Mouse (Mus musculus): ENCODE measurements around the gene Habp4.

Habp4 gene

DNA sequence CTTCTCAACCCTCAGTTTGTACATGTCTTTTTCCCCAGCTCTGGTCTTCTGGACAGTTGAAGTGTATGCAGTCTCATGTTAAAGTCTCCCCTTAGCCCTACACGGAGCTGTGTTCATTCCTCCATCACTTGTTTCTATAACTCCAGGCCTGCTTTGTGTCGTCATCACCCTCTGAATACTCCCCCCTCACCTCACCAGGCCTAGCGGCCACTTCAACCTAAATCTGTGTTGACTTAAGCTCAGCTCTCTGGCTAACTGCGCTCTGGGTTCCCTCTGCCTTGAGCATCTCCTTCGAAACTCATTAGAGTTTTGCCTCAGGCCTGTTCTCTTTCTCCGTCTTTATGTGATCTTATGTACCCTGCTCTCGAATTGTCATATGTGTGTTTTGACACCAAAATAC lies 16.4 kb downstream of the Habp4 start:
- no peak for DNase-seq (ENCODE audit: inconsistent age in 2 of 2, low spot score in 1 of 2)

DNA sequence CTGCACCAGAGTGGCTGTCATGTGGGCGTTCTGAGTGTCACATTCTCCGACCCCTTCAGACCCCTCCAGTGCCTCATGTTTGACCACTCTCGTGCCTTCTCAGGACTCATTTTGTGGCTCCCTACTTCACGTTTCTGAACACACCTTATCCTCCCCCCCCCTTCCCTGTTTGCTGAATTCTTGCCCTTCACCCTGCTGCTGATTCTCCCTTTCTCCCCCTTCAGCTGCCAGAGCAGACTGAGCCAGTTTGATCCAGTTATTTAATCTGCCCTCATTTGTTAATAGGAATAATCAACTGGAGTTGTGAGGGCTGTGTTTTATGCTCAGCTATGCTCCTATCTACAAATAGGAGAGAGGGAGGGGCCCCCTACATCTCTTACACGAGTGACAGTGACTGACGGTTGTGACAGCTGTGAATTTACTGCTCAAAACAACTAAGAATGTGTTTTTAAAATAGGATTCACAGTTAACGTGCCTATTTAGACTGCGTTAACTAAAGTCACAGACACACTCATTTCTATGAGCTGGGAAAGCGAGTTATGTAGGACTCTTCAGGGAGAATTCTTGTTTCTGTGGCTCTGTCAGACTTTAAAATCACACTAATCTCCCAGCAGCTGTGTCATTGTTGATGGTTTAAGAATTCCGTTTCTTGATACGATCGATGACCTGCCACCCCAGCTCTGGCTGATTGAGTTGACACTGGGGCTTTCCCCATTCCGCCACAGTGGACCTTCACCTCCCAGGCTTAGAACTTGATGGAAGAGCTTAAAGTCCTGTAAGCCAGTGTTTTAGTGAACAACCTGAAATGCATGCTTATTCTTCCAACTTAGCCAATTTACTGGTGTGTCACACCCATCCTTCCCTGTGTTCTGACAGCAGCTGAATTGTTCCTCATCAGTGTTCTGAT lies 17.4 kb downstream of the Habp4 start:
- no peak for DNase-seq (ENCODE audit: inconsistent age in 2 of 2, low spot score in 1 of 2)

DNA sequence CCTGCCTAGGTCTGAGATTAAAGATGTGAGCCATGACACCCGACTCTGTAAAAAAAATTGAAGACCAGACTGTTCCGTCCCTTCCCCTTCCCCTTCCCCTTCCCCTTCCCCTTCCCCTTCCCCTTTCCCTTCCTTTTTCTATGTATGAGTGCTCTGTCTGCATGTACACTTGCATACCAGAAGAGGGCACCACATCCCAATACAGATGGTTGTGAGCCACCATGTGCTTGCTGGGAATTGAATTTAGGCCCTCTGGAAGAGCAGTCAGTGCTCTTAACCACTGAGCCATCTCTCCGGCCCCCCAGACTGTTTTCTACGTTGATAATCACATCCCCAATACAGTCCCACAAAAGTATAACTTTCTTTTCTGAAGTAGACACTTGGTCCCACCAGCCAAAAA lies 18.7 kb downstream of the Habp4 start:
- no peak for DNase-seq (ENCODE audit: inconsistent age in 2 of 2, low spot score in 1 of 2)

DNA sequence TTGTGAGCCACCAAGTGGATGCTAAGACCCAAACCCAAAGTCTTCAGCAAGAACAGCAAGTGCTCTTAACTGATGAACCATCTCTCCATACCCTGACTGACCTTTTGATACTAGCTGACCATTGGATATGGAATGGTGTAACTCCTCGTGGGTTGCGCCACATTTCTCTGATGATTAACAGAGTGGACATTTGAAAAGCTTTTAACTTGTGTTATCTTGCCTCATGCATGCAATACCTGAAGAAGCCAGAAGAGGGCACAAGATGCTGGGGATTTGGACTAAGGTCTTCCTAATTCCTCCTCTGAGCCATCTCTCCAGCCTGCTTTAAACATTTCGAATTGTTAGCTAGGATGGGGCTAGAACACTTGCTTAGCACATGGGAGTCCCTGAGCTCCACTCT lies 19.3 kb downstream of the Habp4 start:
- DNase-seq (ENCODE audit: inconsistent age in 2 of 2, low spot score in 1 of 2) = peak; percentile 59 to 94

DNA sequence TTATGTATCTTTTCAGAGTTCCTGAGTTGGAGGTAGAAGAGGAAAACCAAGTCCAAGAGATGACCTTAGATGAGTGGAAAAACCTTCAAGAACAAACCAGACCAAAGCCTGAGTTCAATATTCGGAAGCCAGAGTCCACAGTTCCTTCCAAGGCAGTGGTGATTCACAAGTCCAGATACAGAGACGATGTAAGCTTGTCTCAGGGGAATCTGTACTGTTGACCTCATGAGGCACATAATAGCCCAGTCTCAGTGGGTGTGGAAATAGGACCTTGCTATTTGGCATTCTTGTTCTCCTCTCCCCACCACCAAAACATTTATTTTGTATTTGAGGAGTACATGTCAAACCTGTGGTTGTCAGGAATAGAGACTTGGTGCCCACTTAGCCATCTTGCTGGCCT lies 20.5 kb downstream of the Habp4 start:
- DNase-seq (ENCODE audit: inconsistent age in 2 of 2, low spot score in 1 of 2) = no peak

DNA sequence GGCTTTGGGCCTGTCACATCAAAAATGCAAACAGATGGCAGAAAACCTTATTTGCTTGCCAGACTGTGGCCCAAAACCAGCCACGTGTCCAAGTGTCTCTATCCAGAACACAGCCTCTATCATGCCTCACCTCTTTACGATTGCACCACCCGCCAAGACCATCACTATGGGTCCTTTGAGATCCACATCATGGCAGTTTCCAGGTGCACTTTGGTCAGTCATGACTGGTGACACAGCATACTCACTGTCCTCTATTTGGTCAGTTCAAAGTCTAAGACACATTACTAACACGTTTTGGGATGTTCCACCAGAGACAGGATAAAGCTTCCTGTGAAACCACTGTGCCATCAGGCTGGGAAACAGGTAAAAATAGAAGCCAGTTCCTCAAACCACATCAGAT lies 22.0 kb downstream of the Habp4 start:
- no peak for DNase-seq (ENCODE audit: inconsistent age in 2 of 2, low spot score in 1 of 2)

DNA sequence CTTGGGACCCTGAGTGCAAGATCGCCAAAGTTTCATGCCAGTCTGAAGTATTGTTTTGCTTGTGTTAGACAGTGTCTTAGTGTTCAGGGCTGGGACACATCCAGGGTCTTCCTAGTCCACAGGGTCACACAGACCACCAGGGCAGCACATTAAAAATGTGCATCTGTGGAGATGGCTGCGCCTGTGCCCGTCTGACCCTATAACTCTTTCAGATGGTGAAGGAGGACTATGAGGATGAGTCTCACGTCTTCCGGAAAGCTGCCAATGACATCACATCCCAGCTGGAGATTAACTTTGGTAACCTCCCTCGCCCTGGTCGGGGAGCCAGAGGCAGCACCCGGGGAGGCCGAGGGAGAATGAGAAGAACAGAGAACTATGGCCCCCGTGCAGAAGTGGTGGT lies 22.7 kb downstream of the Habp4 start:
- no peak for DNase-seq (ENCODE audit: inconsistent age in 2 of 2, low spot score in 1 of 2)

DNA sequence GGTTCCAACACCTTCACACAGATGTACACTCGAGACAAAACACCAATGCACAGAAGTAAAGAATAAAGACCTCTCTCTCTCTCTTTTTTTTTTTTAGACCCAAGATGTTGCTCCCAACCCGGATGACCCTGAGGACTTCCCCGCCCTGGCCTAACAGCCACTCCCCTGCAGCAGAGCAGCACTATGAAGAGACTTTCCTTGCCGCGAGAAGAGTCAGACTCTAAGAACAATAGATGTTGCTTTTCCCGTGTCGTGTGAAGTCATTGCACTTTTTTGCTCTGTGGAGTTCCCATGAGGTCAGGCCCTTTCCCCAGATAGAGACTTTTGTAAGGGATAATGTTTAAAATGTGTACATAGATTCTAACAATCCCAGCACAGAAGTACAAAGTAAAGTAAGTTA lies 23.6 kb downstream of the Habp4 start:
- no peak for DNase-seq (ENCODE audit: inconsistent age in 2 of 2, low spot score in 1 of 2)

DNA sequence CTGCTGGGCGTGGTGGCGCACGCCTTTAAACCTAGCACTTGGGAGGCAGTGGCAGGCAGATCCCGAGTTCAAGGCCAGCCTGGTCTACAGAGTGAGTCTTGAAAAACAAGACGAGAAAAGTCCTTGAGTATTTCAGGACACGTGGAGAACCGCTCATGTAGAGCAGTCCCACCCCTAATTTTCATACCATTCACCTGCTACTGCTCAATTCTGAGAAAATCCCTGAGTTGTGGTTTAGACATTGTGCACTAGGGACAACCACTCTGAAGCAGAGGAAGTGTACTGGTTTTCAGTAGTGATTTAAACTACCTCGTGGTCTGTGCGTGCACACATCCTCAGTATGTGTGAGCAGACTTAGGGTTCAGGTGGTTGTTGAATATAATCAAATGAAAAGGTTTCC lies 24.0 kb downstream of the Habp4 start:
- no peak for DNase-seq (ENCODE audit: inconsistent age in 2 of 2, low spot score in 1 of 2)

DNA sequence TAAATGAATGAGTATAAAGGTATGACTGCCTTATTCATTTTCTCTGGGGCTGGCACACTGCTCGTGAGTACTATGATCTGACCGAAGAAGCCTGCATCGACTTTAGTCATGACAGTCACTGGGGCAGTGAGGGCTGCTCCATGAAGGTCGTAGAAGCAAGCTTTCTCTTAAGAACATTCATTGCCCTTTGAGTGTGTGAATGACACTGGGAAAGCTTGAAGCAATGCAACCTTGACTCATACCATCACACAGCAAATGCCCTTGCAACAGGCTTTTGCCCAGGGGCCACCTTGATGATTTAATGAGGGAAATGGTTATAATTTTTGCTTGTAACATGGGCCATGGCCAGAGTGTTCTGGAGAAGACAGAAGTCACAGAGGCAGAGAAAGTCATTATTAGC lies 24.9 kb downstream of the Habp4 start:
- DNase-seq (ENCODE audit: inconsistent age in 2 of 2, low spot score in 1 of 2) = peak; percentile 23 to 85

DNA sequence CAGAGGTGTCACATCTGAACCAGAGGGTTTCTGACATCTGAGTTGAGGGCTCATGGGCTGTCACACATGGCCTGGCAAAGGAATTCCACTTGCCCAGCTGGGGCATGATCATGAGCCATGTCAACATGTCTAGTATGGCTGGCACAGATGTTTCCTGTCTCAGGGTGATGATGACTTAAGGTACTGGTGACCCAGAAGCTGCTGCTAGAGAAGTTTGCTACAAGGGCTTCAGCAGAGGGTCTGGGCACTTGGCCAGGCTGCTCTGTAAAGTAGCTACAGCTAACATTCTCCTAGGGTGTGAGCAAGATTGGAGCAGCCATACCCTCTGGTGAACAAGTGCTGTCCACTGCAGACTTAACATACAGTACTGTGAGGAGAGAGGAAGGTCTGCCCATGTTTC lies 25.4 kb downstream of the Habp4 start:
- DNase-seq (ENCODE audit: inconsistent age in 2 of 2, low spot score in 1 of 2) = no peak

DNA sequence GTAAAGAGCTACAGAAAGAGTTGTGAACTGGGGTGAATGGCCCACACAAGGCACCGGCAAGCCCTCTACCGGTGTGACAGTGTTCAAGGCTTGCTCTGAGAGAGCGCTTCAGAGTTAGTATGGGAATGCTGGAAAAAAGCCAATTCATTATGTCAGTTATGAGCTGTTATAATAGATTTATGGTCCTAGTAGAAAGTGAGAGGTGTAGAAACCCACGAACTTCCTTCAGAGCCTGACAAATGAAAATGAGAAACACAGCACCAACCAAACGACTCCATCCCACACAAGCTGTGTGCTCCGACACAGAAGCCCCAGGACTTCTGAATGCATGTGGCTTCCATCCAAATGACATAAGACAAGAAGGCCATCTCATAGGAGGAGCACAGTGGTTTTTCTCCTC lies 36.3 kb downstream of the Habp4 start:
- no peak for DNase-seq (ENCODE audit: inconsistent age in 2 of 2, low spot score in 1 of 2)

DNA sequence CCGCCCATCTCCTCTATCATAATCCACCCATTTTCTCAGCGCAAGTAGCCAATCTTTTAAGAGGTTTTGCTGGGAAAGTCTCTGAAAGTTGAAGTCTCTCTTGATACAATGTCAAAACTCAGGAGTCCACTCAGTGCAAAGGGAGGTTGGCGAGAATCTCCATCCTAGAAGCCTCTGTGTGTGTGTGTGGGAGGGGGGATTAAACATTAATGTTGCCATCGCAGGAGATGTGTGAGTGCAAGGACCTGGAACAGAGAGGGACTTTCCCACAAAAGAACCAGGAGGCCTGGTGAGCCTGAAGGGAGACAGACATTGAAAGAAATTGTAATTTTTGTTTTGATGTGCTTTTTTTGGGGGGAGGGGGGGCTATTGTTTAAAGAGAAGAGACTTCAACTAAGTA lies 36.7 kb downstream of the Habp4 start:
- no peak for DNase-seq (ENCODE audit: inconsistent age in 2 of 2, low spot score in 1 of 2)

DNA sequence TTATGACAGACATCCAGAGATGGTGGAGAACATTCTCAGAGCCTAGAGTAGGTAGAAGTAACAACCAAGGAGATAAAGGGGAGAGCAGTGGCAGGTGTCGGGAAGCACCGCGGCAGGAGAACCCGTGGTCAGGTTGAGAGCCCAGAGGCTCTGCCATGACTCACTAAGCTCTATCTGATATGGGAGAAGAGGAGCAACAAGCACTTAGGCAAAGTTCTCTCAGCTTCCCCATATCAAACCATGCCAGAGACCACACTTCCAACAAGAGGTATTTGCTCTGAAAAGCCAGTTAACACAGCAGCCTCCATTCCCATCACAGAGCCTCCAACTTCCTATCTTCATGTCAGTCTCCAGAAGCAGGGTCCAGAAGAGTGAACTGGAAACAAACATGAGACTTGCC lies 39.3 kb downstream of the Habp4 start:
- no peak for DNase-seq (ENCODE audit: inconsistent age in 2 of 2, low spot score in 1 of 2)

DNA sequence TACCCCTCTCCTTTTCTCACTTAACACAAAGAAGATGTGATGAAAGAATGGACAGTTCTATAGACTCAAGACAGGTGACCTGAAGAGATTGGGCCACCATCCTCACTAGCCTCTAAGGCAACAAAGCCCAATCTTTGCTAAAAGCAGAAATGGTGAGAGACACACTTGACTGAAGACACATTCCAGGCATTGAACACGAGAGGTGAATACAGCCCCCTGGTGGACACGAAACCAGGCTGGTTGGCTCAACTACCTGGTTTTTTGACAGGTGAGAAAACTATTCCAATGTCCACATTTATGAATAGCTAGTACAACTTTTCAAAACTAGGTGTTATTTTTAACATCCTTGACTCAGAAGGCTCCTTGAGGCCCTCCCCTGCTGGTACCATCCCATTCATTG lies 43.1 kb downstream of the Habp4 start:
- no peak for DNase-seq (ENCODE audit: inconsistent age in 2 of 2, low spot score in 1 of 2)

DNA sequence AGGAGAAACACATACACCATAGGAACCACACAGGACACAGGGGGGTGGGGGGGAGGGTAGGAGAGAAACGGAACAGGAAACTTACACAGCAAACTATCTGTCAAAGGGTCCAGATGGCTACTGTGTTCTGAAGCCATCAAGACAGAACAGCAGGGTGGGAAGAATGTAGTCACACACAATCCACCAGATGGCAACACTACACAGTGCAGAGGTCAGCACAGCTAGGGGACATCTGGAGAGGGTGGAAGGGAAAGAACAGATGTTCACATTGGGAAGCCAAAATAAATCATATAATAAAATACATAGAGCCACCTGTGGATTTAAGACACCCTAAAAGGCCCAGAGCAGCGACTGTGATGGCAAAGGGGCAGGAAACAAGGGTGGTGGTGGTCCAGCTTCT lies 43.6 kb downstream of the Habp4 start:
- DNase-seq (ENCODE audit: inconsistent age in 2 of 2, low spot score in 1 of 2) = no peak

DNA sequence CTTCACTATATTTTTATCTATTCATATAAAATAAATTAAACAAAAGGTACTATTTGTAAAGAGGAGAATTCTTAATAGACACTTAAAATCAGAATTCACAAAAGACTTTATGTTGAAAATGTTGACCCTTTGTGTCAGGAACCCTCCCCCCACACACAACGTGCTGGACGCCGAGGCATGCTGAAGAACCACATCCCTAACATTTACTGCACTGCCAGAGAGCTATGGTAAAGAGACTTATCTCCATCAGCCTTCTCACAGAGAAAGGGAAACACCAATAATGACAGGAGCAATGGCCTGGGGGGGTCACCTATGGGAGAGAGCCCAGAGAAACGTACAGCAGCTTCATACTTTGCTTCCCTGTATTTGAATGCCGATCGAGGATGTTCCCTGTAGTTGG lies 46.5 kb downstream of the Habp4 start:
- no peak for DNase-seq (ENCODE audit: inconsistent age in 2 of 2, low spot score in 1 of 2)

DNA sequence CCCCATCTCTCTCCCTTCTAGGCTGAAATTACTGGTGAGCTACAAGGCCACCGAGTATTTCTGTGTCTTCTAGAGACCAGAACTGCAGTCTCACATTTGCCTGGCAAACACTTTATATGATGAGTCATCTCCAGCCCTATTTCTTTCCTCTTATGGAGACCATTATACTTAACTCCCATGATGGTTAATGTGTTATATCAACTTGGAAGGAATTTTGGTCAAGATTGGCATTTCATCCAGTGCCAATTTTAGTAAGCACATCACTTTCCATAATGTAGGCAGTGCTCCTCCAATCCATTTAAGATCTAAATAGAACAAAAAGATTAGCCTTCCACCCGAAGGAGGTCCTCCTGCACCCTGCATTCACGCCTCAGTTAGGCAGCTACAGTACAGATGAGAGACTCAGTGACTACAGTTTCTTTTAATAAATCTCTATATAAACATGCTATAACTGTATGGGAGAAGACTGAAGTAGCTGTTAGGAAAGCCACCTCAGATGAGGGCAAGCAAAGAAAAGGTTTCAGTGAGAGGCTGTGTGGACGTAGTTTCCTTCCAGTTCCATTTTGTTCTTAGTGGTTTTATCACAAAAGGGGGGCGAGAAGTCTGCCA lies 50.5 kb downstream of the Habp4 start:
- no peak for DNase-seq (ENCODE audit: inconsistent age in 2 of 2, low spot score in 1 of 2)

DNA sequence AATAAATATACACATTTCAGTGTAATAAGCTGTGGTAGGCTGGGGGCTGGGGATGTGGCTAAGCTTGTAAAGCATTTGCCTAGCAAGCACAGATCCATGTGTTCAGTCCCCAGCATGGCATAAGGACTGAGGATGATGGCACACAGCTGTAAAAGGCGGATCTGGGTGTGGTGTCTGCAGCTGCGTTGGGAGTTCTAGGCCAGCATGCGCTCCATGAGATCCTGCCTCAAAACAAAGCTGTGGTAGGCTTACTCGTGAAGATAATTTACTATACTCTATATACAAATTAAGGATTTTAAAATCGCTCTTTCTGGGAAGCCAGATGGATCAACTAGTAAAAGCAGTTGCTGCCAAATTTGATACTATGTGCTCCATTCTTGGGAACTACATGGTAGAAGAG lies 53.3 kb downstream of the Habp4 start:
- no peak for DNase-seq (ENCODE audit: inconsistent age in 2 of 2, low spot score in 1 of 2)

DNA sequence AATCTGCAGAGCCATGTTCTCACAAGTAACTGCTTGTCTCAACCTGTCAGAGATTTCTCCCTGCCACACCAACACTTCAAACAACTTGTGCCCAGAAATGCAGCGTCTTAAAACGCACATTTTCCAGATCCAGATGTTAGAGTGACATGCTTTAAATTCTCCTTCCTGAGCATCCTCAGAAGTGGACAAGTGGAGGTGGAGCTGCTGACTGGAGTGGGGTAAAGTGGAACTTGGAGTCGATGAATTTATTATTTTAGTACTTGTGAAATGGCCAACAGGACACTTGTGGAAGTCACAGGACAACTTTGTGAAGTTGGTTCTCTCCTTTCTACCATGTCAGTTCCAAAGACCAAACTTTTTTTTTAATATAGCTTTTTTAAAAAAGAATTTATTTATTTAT lies 64.1 kb downstream of the Habp4 start:
- DNase-seq (ENCODE audit: inconsistent age in 2 of 2, low spot score in 1 of 2) = no peak

DNA sequence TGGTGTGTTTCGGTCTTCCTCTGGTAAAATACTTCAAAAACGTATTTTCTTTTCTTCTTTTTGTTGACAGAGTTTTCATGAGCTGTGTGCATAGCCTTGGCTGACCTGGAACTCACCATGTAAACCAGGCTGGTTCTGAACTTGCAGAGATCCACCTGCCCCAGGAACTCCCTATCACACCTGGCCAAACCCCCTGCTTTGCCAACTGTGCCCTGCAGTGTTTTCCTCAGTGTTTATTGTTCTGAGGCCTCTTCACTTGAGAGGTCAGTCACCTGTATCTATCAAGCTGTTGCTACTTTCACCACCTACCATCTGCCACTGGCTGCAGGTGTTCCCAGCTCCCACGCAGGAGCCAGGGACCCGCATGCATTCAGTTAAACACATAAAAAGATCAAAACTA lies 65.1 kb downstream of the Habp4 start:
- no peak for DNase-seq (ENCODE audit: inconsistent age in 2 of 2, low spot score in 1 of 2)

DNA sequence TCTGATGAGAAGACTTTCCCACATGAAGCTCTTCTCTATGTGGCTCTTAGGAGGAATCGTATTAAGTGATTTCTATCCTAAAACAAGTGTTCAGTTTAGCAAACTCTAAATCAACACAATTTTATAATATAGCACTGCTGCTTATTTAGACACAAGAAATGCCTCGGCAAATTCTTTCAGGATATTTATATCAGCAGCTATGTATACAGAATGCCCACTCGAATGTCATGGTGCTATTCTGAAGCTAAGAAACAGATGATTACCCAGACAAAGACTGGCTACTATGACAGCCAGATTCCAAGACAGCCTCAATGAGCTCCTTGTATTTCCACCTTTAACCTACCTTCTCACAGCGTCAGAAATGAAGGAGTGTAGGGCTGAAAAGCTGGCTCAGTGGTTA lies 71.5 kb downstream of the Habp4 start:
- DNase-seq (ENCODE audit: inconsistent age in 2 of 2, low spot score in 1 of 2) = no peak

All from adrenal gland, adult (tissue).